Mouse (Mus musculus) WW6 (cell line): ENCODE data around the gene Ophn1.

Experiments
- DNase-seq: peaks from one replicate; pipeline ENCODE4 v3.0.0-alpha.2; 2013; ENCODE audit warnings: low read depth, low spot score

Gene Ophn1

DNA sequence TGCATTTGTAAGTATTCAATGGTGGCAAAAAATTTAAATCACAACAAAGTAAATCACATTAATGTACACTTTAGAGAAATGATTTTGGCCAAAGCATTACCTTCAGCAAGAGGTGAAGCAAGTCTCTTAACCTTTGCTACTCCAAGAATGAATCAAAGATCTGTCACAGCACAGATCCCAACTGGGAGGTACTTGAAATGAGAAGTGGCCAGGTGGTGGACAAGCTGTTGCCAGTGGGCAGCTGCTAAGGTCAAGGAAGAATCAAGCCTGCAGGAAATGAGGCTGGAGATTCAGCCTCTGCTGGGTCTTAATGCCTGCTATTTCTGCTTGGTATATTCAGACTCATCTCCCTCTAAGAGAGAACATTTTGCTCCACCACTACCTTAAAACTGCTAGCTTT is 87.0 kb downstream of the Ophn1 start:
- DNase-seq = no peak

DNA sequence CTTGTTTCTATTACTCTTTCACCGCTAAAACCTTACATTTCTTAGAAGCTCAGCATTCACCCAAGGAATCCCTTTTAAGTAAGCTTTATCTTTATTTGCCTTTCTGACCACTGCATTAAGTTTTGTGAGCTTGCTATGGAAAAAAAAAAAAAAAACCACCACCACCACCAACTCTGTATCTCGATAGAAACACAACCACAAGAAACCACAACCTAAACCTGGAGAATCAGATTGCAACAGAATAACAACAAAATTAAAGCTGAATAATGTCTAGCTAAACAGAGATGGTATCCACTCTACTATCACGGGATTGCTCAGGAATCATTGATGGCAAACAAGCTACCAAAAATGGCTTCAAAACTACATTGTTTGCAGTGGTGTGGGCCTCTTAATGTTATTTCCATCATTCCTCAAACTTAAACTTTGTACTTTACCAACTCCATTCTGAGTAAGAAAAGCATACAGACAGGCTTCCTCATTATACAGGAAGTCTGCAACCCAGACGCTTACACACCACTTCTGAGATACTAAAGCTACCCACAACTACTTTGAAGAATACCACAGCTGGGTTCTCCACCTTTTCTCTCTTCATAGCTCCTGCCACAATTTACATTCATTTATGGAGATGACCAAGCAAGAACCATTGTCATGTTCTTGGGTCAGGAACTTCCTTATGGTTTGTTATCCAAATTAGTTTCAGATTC is 116.4 kb downstream of the Ophn1 start:
- DNase-seq = no peak

DNA sequence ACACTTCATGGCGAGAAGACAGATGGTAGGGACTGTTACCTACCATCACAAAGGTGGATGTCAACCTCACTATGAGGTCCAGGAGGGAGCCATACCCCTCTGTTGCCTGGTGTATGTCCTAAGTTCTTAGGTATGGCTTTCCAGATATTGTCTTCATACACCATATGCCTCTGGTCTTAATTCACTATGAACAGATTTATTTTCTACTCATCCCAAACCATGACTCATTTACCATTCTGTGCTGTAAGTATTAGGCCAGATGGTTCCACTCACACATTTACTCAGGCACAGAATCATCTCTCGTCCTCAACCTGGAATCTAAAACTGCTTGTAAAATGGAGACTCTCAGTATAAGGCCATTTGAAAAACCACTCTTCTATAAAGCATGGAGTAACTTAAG is 135.7 kb downstream of the Ophn1 start:
- no peak for DNase-seq

DNA sequence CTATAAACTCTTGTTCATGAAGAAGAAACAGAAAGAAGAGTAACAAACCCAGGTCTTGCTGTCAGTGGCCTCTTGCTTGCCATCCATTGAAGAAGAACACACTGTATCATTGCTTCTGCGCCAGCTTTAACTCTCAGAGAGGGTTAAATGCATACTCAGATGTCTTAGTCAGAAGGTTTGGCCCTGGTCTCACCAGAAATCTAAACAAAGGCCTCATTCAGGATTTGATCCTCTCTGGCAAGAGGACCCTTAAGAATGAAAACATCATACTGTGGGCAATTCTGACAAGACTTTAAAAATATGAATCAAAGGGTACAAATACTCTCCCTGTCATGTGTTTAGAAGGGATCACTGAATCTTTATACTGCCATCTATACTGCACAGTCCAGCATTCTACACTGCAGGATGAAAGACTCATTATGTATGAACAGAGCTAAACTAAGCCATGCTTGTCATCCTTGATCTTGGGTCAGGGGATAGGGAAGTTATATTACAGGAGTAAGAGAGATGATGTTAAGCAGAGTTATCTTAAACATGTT is 139.5 kb downstream of the Ophn1 start:
- DNase-seq = no peak

DNA sequence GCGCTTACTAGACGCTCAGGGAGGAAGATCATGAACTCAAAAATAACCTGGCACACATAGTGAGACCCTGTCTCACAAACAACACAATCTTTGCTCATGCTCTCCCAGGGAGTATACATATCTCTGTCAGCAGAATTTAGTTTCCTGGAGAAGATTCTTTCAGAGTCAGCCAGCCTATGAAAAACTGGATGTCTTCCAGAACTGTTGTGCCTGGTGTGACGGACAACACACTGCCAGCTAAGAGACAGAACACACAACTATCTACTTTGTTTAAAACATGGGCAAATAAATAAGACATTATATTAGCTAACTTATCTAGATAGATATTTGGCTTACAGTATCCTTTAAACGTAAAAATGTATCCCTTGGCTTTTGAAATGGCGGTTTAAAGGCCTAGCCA is 154.1 kb downstream of the Ophn1 start:
- no peak for DNase-seq

DNA sequence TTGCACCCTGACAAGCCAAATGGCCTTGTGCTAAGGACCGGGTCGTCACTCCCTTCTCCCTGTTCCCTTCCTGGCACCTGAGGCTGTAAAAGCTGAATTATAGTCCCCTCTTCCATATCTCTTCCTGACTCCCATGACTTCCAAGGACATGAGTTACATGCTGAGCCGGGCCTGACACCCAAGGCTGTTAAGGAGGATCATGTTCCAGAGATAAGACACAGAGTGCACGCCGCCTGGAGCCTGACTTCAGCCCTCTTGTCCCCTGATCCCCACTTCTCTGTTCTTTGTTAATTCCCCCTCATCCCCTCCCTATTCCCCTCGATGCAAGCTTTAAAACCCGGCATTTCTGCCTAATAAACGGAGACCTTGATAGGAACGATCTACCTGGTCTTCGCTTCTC is 167.8 kb downstream of the Ophn1 start:
- no peak for DNase-seq

DNA sequence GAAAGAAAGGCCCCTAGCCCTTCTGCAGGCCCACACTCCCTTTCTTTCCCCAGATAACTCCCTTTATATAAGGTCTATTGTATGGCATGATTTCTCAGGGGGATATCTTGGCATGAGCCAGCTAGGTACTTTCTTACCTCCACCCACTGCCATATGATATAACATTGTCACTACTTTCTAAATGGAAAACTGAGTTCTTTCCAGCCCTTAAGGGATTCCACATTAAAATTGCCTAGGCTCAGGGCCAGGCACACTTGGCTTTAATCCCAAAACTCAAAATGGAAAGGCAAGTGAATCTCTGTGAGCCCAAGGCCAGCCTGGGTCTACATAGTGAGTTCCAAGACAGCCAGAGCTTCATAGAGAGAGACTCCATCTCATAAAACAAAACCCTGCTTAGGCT is 183.1 kb downstream of the Ophn1 start:
- DNase-seq = no peak

DNA sequence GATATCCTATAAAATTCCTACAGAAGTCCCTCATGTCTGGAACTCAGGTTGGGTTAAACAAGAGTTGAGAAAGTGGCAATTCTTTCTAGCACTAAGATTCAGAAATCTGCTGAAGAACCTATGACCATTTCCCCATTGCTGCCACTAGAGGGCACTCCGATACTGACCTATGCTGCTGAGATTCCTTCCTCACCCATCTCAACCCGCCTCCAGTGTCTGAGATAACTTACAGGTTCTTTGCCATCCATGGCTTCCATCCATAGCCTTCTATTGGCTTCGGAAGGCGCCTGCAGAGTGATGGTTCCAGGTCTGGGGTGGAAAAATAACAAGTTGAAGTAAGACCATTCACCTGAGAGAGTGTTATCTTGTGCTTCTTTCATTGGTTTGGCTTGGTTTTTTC is 189.2 kb downstream of the Ophn1 start:
- peak; percentile 11 for DNase-seq

DNA sequence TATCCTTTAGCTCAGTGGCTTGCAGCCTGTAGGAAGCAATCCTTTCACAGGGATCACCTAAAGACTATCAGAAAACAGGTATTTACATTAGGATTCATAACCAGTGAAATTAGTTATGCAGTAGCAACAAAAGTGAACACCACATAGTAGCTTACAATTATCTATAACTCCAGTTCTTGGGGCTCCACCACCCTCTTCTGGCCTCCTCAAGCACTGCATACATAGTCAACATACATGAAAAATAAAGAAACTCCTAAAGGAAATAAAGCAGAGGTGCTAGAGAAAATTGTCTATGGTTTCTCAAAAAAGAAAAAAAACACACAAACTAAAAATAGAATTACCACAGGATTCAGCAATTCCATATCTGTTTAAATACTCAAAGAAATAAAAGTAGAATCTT is 208.2 kb downstream of the Ophn1 start:
- no peak for DNase-seq

DNA sequence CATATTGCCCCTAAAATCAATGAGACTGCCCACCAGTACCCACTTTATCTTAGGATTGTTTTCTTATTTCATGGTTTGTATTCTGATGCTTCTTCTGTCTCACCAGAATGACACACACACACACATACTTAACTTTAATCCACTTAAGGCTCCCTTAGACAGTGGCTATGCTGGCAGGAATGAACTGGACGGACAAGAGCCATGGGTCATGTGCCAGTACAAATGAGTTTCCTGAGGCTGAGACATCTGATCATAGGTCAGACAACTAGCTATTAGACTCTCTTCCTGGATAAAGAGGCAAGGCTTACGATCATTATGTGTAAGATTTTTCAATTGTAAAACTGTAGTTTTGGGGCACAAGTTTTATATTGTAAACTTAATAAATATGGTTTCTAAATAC is 209.5 kb downstream of the Ophn1 start:
- DNase-seq = no peak

DNA sequence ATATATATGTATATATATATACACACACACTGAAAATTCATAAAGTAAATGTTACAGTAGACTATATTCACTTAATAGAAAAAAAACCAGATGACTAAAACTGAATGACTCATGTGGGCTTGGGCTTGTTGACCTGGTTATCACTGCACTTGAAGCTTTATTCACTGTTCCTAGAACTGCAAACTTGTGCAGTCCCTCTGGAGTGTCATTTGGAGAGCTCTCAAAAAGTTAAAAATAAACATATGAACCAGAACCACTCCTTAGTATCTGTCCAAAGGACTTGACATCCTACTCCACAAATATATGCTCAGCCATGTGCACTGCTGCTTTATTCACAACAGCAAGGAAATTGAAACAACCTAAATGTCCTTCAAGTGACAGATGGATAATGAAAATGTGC is 219.8 kb downstream of the Ophn1 start:
- DNase-seq = no peak

DNA sequence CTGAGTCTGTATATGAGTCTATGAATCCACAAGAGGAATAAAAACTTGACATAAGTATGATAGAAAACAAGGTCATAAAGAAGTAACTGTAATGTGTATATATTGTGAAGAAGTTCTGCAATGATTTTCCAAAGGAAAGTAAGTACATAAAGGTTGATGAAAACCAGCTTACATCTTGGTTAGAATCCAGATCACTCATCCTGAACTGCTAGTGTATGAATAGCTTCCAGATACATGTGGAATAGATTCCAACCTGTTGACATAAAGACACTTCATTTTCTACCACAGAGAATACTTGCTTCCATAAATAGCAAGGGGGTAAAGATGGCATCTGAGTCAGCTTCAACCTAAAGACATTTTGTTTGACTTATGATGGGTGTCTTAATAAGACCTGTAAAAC is 239.4 kb downstream of the Ophn1 start:
- DNase-seq = no peak

DNA sequence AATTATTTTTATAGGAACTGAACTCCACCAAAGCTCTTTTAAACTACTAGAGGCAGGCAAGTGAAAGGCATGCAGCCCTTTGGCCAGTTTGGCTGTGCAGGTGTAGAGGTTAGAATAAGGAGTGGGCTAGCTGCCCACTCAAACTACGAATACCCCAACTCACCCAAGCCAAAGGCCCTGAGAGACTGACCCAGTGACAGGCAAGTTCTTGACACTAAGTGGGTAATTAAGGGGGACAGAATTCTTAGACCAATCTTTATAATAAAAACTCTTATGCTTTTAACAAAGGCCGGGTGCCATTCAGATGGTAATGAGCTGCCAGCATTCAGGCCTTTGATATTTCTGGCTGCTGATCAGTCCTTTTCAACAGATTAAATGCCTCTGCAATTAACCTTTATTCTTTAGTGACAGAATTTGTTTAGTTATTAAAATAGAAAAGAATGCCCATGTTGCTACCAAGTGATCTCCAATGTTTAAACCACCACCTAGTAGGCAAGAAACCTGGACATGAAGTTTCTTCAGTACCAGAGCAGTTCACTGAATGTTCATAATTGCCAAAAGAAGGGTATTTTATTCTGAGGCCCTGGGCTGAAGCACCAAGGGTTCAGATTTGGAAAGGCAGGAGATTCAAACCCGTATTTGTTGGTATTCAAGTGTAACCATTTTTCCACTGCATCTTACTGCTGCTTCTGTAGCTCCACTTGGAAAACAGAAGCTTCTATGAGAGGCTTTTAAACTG is 262.0 kb downstream of the Ophn1 start:
- no peak for DNase-seq

DNA sequence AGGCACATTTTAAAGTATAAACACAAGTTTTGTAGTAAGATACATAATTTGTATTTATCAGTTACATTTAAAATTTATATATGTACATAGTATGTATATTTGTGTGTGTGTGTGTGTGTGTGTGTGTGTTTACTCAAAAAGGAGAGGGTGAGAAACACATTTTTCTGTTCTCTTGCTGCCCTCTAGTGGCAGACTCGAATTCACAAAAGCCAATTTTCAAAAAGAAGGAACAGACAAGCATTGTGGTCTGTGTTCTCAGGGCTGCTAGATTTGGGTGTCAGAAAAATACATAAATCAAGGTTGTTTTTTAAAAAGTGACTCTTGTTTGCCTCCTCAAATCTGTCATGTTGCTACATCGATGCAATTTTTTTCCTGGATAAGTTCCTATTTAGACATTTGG is 272.0 kb downstream of the Ophn1 start:
- peak; percentile 4 for DNase-seq

DNA sequence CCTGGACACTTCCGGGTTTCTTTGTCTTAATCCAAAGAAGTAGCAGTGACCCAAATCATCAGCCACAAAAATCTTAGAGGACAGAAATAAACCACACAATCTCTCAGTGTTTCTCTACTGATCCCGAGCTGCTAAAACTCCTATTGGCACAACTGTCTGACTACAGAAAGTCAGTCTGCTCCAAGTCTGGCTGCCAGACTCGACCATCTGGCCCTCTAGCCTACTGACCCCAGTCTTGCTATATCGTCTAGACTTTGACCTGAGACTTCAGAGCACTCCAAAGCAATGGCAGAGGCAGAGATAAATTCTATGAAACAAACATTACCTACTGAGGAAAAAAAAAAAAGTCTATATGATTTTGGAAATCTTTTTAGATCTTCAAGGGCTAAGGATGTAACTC is 273.4 kb downstream of the Ophn1 start:
- no peak for DNase-seq

DNA sequence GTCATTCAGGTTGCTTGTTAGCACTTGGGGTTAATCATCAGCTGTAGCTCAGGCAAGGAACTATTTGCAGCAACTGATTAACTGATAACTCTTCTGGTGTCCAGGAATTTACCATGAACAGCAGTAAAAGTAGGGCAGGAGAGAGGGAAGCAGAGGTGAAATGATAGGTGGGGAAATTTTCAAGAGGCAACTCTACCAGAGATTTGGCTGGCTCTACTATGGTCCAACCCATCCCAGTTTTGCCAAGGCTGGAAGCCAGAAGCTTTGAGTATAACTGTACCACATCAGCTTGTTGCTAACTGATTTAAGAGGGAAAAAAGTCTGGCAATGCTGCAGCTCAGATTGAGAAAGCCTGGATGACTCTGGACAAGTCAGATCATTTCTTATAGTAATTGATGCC is 316.6 kb downstream of the Ophn1 start:
- no peak for DNase-seq

DNA sequence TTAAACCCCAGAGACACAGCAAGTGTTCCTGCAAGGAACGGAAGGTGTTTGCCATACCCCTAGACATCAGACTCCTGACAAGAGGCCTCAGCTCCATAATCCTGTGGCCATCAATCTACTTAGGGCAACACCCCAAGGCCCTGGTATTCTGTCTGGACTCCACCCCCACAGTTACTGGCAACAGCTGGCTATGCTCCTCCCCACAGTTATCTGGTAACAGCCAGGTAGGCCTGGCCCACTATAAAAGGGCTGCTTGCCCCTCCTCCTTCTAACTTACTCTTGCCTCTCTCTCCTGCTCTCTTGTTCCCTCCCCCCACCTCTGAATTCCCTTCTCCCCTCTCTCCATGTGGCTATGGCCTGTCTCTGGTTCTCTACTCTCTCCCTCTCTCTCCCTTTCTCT is 344.4 kb downstream of the Ophn1 start:
- peak; percentile 47 for DNase-seq

DNA sequence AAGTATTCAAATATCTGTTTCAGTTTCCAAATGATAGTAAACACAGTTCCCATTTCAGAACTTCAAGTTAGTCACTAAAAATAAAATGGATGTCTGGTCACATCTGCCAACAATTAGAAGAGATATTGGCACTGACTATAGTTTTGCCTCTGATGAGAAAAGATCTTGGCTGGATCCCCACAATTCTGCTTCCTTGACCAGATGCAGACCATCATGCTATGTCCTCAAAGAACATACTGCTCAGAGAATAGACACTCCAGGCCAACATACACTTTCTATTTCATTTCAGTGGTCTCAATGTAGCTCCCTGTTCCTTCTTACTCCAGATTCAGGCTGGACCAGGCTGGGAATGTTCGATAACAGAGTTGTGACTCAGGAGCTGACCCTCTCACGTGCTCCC is 375.5 kb downstream of the Ophn1 start:
- no peak for DNase-seq

DNA sequence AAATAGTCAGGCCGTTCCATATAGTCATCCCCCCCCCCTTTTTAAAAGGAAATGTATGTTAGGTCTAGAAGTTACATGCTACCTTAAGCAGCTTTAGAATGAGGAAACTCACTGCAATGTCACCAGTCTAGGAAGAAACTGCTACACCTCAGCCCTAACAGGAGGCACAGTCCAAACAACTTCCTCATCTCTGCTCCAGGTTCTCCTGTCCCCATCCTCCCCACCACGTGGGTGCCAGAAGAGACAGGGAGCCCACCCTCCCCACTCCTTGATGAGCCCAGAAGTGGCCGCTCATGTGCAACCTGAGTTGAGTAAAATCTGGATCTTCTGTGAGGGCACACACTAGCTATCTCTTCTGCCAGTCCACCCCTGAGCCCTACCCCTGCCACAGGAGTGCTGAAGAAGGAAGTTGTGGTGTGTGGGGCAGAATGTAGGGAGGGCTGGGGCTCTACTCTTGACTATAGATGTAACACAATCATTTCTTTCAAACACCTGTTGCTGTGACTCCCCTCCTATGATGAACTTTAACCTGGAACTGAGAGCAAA is 376.4 kb downstream of the Ophn1 start:
- DNase-seq = no peak
